Mouse (Mus musculus): ENCODE measurements at regions not wholly inside any gene's neighbourhood (a gene's known extent, or its start where the extent isn't known, plus 50 kb on each side); places are given as distances from the start of the nearest gene placed in this dataset.

- DNase-seq, result no peak
These were observed 256.4 kb downstream of the Prdm2 start for GRCm38 (mm10) chr4:142956376-142956775.

- DNase-seq, result peak; percentile 53
These were observed 259.1 kb downstream of the Prdm2 start for GRCm38 (mm10) chr4:142953724-142954123.

DNA sequence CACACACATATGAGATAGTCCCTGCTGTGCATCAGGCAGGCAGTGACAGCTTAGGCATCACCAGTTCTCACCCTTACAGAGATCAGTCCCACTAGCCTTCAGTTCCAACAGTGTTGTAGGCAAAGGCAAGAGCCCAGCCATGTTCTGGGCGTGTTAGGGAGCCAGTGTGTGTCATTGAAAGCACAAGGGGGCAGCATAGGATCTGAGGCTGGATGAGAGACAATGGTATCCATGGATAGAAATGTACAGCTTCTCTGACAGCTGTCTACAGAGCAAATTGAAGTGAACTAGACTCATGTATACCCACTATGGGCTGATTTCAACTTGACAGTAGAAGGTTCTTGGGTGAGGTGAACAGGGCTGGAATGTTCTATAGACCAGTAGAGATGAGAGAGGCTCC lies 259.9 kb downstream of the Prdm2 start:
- no peak for DNase-seq

GRCm38 (mm10) chr4:142947673-142948072 lies 265.1 kb downstream of the Prdm2 start:
- no peak for DNase-seq

DNA sequence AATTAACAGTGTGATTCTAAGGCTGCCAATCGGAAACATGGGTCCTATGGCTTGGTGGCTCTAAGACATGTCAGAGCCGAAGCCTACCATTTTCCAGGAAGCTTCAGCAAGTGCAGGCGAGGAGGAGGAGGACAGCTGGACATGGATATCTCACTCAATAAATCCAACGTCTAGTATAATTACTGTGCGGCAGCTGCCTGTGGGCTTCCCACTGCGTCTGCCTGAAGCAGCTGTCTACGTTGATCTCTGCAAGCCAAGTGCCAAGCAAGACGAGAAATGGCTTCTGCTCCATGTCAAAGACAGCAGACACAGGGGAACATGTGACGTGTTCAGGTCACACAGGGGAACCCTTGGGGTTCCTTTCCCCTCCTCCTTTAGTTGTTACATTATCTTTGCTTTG lies 279.2 kb downstream of the Prdm2 start:
- DNase-seq, result no peak

DNA sequence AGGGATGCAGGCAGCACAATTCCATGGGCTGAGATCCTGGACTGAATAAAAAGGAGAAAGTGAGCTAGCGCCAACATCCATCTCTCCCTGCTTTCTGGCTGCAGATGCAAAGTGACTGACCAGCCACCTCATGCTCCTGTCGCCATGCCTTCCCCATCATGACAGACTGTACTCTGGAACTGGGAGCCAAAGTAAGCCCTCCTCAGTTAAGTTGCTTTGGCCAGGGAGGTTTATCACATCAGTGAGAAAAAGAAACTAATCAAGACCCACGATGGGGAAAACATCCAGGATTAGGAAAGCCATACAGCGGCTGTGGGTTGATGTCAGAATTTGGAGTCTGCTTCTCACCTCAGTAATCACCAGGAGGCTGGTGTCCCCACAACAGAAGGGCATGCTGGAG lies 283.6 kb downstream of the Prdm2 start:
- DNase-seq, result peak; percentile 71

DNA sequence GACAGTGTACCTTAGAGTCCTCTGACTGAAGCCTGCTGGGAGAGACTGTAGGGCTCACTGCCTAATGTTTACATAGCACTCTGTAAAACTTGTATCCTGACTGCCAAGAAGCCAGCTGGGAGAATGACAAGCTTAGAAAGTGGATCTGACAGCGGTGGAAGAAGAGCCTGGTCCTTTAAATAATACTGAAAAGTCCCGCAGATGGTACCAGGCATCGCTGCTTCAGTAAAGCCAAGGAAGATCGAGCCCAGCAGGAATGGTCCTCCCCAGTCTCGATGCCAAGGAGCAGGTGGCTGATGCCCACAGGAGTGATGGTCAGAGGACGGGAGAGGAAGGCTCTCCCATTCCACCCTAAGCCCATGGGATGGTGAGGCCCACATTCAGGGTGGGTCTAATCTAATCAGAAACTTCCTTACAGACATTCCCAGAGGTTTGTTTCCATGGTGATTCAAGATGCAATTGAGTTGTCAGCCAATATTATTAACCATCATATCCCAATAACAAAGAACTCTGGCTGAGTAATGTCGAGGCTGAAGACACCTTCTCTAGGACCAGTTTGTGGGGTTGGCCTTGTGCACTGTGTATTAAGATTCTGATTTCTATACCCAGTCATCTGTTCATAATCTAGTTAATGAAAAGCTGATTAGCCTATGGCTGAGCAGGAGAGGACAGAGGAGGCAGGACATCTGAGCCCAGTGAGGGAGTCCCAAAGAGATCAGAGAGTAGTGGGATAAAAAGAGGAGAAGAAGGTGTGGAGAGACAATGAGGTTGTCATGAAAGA lies 285.3 kb downstream of the Prdm2 start:
- peak; percentile 68 for DNase-seq

- DNase-seq, result peak; percentile 90
These were observed 287.7 kb downstream of the Prdm2 start for GRCm38 (mm10) chr4:142925111-142925510.

DNA sequence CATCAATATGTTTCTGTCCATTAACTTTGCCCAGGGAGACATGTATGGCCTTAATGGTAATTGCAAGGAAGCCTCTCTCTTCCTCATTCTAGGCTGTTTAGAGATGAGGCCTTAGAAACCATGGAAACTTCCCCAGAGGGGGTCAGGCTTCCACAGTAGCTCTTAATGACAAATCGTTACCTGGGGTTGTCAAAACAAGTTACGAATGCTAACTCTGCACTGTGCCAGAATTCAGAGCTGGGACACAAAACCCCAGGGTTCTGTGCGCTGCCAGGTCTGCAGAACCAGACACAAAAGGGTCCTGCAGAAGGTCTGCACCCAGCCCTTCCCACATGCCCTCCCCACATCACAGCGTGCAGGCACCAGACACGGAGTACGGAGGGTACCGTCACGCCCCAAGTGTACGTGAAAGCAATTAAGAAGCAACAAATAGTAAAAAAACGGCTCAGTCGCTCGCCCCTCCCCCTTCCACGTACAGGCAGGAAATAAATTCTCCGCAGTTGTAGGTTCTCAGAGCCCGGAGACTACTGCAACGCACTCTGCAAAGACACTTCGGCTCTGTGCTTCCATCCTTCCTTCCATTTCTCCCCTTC lies 303.3 kb downstream of the Prdm2 start:
- DNase-seq, result no peak

DNA sequence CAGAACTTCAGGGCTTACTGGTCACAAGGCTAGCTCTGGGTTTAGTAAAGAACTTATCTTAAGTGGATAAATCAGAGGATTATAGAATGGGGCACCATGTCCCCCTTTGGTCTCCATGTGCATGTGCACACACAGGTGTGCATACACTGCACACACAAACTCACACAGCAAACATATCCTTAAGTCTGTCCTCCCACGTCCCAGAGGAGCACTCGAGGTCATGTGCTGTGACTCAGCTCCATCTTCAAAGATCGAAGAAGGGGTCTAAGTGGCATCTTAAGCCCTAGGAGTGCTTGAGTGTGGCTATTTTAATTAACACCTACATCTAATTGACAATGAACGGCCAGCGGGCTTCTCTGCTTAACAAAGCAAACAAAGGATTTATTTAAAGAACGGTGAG lies 304.0 kb downstream of the Prdm2 start:
- no peak for DNase-seq

- no peak for DNase-seq
These were observed 309.3 kb downstream of the Prdm2 start for GRCm38 (mm10) chr4:142903356-142904032.

DNA sequence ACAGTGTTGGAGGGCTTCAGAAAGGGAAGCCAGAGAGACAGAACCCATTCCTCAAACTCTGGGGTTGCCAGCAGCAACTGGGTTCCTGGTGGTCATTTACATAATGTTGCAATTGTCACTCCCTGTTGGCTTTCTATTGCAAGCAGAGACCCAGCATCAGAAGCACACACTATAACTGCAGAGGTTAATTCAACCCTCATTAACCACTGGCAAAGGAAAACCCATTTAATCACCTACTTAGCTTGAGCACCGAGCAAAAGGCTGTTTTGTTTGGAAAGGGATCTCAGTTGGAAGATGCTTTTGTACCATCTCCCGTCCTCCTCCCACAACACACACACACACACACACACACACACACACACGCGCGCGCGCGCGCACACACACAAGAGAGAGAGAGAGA lies 312.0 kb downstream of the Prdm2 start:
- no peak for DNase-seq

DNA sequence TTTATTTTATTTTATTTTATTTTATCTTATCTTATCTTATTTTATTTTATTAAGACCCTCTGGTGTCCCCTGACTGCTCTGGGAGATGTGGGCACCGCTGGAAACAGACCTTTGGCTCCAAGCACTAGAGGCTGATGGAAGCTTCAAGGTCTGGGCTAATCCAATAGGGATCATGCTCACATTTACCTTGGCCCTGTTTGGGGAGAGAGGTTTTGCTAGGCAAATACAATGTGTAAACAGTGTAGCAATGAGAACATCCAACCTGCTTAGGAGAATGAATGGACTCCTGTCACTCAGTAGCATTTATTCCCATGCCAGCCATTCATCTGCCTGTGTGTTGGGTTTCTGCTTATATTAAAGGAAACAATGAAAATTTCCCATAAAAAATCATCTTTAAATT lies 313.8 kb downstream of the Prdm2 start:
- DNase-seq, result no peak

GRCm38 (mm10) chr4:142890711-142891110 lies 322.1 kb downstream of the Prdm2 start:
- no peak for DNase-seq

DNA sequence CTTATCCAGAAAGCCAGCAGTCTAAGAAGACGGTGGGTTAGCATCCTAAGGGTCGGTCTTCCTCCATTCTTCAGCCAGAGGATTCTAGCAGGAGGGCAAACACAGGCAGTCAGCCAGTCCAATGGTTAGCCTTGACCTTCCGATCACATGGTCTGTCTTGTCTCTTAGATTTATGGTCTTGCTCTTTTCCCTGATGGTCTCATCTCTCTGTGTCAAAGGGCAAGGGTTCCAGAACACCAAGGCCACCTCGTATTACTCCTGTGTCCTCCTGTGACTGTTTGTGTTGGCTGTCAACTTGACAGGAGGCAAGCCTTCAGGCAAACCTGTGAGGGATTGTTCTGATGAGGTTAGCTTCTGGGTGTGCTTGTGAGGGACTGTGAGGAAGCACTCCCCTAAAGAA lies 323.9 kb downstream of the Prdm2 start:
- no peak for DNase-seq

- no peak for DNase-seq
These were observed 324.9 kb downstream of the Prdm2 start for GRCm38 (mm10) chr4:142887876-142888275.

- peak; percentile 95 for DNase-seq
These were observed 332.5 kb downstream of the Prdm2 start for GRCm38 (mm10) chr4:142880323-142880759.

GRCm38 (mm10) chr4:142876151-142876550 lies 336.6 kb downstream of the Prdm2 start:
- no peak for DNase-seq

DNA sequence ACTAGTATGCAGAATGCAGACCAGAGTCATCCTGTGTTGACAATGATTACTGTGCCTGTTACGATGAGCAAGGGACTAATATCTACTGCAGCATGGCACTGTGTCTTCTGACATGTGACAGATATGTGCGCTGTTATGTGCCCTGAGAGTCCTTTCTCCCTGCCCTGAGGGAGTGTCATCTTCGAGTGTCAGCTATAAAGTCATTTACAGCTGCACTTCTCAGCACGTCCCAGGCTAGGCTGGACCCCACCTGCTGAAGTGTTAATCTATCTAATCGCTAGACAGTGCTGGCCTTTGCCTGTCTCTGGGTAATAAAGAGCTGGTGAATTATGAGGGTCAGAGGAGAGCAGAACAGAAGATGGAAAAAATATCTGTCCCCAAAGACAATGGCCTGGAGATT lies 337.7 kb downstream of the Prdm2 start:
- no peak for DNase-seq

DNA sequence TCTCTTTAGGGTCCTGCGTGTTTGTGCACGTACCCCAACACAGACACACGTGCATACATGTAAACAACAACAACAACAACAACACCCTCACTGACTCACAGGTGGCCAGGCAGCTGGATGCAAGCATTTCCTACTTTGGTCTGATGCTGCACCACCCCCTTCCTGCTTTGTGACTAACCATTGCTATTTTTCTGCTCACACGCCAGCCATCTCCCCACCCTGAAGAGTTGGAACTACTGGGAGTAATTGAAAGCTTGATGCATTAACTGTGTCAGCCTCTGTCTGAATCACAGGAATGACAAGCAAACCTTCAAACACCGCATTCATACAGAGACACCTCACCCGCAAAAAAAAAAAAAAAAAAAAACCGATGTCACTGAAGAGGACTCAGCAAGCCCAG lies 346.5 kb downstream of the Prdm2 start:
- DNase-seq, result no peak

GRCm38 (mm10) chr4:142865593-142865992 lies 347.2 kb downstream of the Prdm2 start:
- no peak for DNase-seq

- DNase-seq, result peak; percentile 92
These were observed 348.9 kb downstream of the Prdm2 start for GRCm38 (mm10) chr4:142863939-142864338.

DNA sequence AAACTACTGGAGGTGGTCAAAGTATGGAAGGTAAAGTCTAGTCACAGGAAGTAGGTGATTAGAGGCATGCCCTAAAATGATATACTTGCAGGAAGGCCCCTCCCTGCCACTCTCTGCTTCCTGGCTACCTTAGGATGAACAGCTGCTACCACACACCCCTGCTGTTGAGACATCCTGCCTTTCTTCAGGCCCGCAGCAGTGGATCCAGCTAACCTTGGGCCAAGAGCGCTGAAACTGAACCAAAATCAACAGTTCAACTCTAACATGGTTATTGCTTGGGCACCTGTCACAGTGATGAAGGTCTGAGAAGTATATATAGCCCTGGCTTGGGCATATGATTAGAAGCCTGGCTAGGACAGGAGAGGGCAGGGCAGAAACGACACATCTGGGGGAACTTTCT lies 352.4 kb downstream of the Prdm2 start:
- DNase-seq, result no peak

- peak; percentile 96 for DNase-seq
These were observed 356.2 kb downstream of the Prdm2 start for GRCm38 (mm10) chr4:142856626-142857025.

All from heart, adult 11 months (tissue).